Mouse (Mus musculus) hindbrain, embryonic 16.5 days (tissue): ENCODE measurements around the gene Chka. TPM values are rescaled to one million over a fixed set of nuclear protein-coding genes. Genes with fewer than 3 reads are reported as not detected.
A peak's percentile ranks its signal among the peaks of the same experiment; 100 is the strongest.

Experiments used
- ATAC-seq: fragments of 200-750 bp; cut with Nextera tagmentation; 2 replicates; pipeline ENCODE4 v1.8.0; 2017; ENCODE audit warnings: moderate TSS enrichment, moderate library complexity
- H3K27ac ChIP-seq: fragments of 300-500 bp; sonication (generic); 2 replicates; pipeline ENCODE4 v1.5.1; 2014; ENCODE audit warnings: low read depth, mild to moderate bottlenecking, control low read depth, low read length, moderate library complexity
- H3K27me3 ChIP-seq: fragments of 300-500 bp; sonication (generic); replicated peaks from 2 replicates; pipeline ENCODE4 v1.6.1; 2014; ENCODE audit warnings: low read length; ENCODE audit not compliant: control insufficient read depth, insufficient read depth
- H3K36me3 ChIP-seq: fragments of 300-500 bp; sonication (generic); 2 replicates; pipeline ENCODE4 v1.6.1; 2014; ENCODE audit warnings: mild to moderate bottlenecking, low read length, moderate library complexity, mixed read lengths; ENCODE audit not compliant: control insufficient read depth, insufficient read depth
- H3K4me1 ChIP-seq: fragments of 300-500 bp; sonication (generic); 2 replicates; pipeline ENCODE4 v1.6.1; 2014; ENCODE audit warnings: low read depth, low read length; ENCODE audit not compliant: control insufficient read depth, insufficient read depth
- H3K4me2 ChIP-seq: fragments of 300-500 bp; sonication (generic); 2 replicates; pipeline ENCODE4 v1.6.1; 2014; ENCODE audit warnings: mild to moderate bottlenecking, low read length, control low read depth, moderate library complexity
- H3K4me3 ChIP-seq: fragments of 300-500 bp; sonication (generic); 2 replicates; pipeline ENCODE4 v1.5.1; 2014; ENCODE audit warnings: mild to moderate bottlenecking, low read length, control low read depth, moderate library complexity
- H3K9ac ChIP-seq: fragments of 300-500 bp; sonication (generic); 2 replicates; pipeline ENCODE4 v1.6.1; 2014; ENCODE audit warnings: low read depth, mild to moderate bottlenecking, control low read depth, low read length, moderate library complexity
- H3K9me3 ChIP-seq: fragments of 300-500 bp; sonication (generic); 2 replicates; pipeline ENCODE4 v1.6.1; 2014; ENCODE audit warnings: mild to moderate bottlenecking, low read length, moderate library complexity; ENCODE audit not compliant: control insufficient read depth
- WGBS: fragments of 180-500 bp; shearing (Covaris S2); extraction: QIAGEN DNeasy Blood & Tissue Kit; methylation state at CpG from one replicate; pipeline ENCODE4 v1.1.7; 2014; 5-methylcytosine and 5-hydroxymethylcytosine counted together
- polyA plus RNA-seq: library from polyadenylated mRNA; unstranded; fragments of >200 nt; fragmentation: Nextera tagmentation; extraction: Ambion mirVana; gene quantifications from 2 replicates; pipeline ENCODE4 v1.2.1, GENCODE M21; 2015

Gene Chka
- polyA plus RNA-seq, 1 experiment from 2014 or later, result 56.3 TPM

- Histone ChIP-seq H3K4me1 (peaks cover 33% of the 10 kb centered on the region), H3K9ac (peak overlapping the region; percentile 59), H3K27me3 (no peaks in the 10 kb centered on the region), H3K4me2 (peak overlapping the region; percentile 66), H3K4me3 (peak overlapping the region; percentile 94), H3K36me3 (no peaks in the 10 kb centered on the region), H3K27ac (peak overlapping the region; percentile 48), H3K9me3 (no peaks in the 10 kb centered on the region)
- 7% methylated on average over 19 of the region's 19 CpGs for WGBS
- peak; percentile 9; the same call in 1 of the 2 replicates for ATAC-seq
Observed at GRCm38 (mm10) chr19:3850847-3851469, 615 bp upstream of the Chka start.

- ATAC-seq, result 0 out of 2 replicates have a peak, but pooled peaks have one; percentile 2
- peak overlapping the region; percentile 62 for H3K4me2 ChIP-seq
- H3K27me3 ChIP-seq, result no peaks in the 10 kb centered on the region
- peaks cover 37% of the 10 kb centered on the region for H3K4me1 ChIP-seq
- no peaks in the 10 kb centered on the region for H3K36me3 ChIP-seq
- H3K4me3 ChIP-seq, result peak overlapping the region; percentile 94
- peak overlapping the region; percentile 94 for H3K9ac ChIP-seq
- WGBS, result 1% methylated on average over 68 of the region's 74 CpGs
- peak overlapping the region; percentile 97 for H3K27ac ChIP-seq
- no peaks in the 10 kb centered on the region for H3K9me3 ChIP-seq
Observed at GRCm38 (mm10) chr19:3851979-3852681, 557 bp downstream of the Chka start.

GRCm38 (mm10) chr19:3853121-3853520, 1.5 kb downstream of the Chka start:
- H3K4me1 ChIP-seq, result peaks cover 40% of the 10 kb centered on the region
- H3K9ac ChIP-seq, result no peak overlapping the region
- no peaks in the 10 kb centered on the region for H3K27me3 ChIP-seq
- H3K4me3 ChIP-seq, result peak overlapping the region; percentile 94
- H3K4me2 ChIP-seq, result peak overlapping the region; percentile 62
- WGBS, result 91% methylated on average over 10 of the region's 10 CpGs
- H3K27ac ChIP-seq, result no peak overlapping the region
- no peaks in the 10 kb centered on the region for H3K9me3 ChIP-seq
- H3K36me3 ChIP-seq, result no peaks in the 10 kb centered on the region
- ATAC-seq, result no peak

- Histone ChIP-seq H3K27ac (no peak overlapping the region), H3K4me3 (no peak overlapping the region), H3K4me2 (peak overlapping the region; percentile 62), H3K9me3 (no peaks in the 10 kb centered on the region), H3K9ac (no peak overlapping the region), H3K4me1 (peaks cover 40% of the 10 kb centered on the region), H3K27me3 (no peaks in the 10 kb centered on the region), H3K36me3 (no peaks in the 10 kb centered on the region)
- ATAC-seq, result no peak
- 84% methylated on average over 1 of the region's 1 CpGs for WGBS
Observed at GRCm38 (mm10) chr19:3853891-3854290, 2.3 kb downstream of the Chka start.

GRCm38 (mm10) chr19:3855091-3855490, 3.5 kb downstream of the Chka start:
- Histone ChIP-seq H3K9ac (no peak overlapping the region), H3K4me3 (no peak overlapping the region), H3K4me2 (peak overlapping the region; percentile 30), H3K36me3 (no peaks in the 10 kb centered on the region), H3K4me1 (peaks cover 40% of the 10 kb centered on the region), H3K9me3 (no peaks in the 10 kb centered on the region), H3K27ac (no peak overlapping the region; the same call in none of the 2 replicates), H3K27me3 (no peaks in the 10 kb centered on the region)
- ATAC-seq, result no peak
- 59% methylated on average over 6 of the region's 6 CpGs for WGBS

- WGBS, result 20% methylated on average over 4 of the region's 4 CpGs
- ATAC-seq, result no peak
- H3K9ac ChIP-seq, result no peak overlapping the region
- H3K36me3 ChIP-seq, result no peaks in the 10 kb centered on the region
- no peak overlapping the region; the same call in none of the 2 replicates for H3K27ac ChIP-seq
- no peak overlapping the region for H3K4me3 ChIP-seq
- peaks cover 40% of the 10 kb centered on the region for H3K4me1 ChIP-seq
- H3K4me2 ChIP-seq, result peak overlapping the region; percentile 30
- H3K27me3 ChIP-seq, result no peaks in the 10 kb centered on the region
- H3K9me3 ChIP-seq, result no peaks in the 10 kb centered on the region
Observed at GRCm38 (mm10) chr19:3855601-3856000, 4.0 kb downstream of the Chka start.

- no peak overlapping the region for H3K4me2 ChIP-seq
- H3K4me3 ChIP-seq, result no peak overlapping the region
- H3K27me3 ChIP-seq, result no peaks in the 10 kb centered on the region
- H3K4me1 ChIP-seq, result peaks cover 34% of the 10 kb centered on the region
- ATAC-seq, result no peak
- H3K9me3 ChIP-seq, result no peaks in the 10 kb centered on the region
- H3K9ac ChIP-seq, result no peak overlapping the region
- no peak overlapping the region for H3K27ac ChIP-seq
- WGBS, result 67% methylated on average over 3 of the region's 3 CpGs
- no peaks in the 10 kb centered on the region for H3K36me3 ChIP-seq
Observed at GRCm38 (mm10) chr19:3857220-3857619, 5.6 kb downstream of the Chka start.

GRCm38 (mm10) chr19:3862713-3863112, 11.1 kb downstream of the Chka start:
- Histone ChIP-seq H3K36me3 (peaks cover 3% of the 10 kb centered on the region; the same call in 1 of the 2 replicates), H3K27me3 (no peaks in the 10 kb centered on the region), H3K27ac (no peak overlapping the region), H3K4me2 (no peak overlapping the region), H3K9me3 (no peaks in the 10 kb centered on the region), H3K4me3 (no peak overlapping the region), H3K9ac (no peak overlapping the region), H3K4me1 (no peaks in the 10 kb centered on the region)
- no peak; the same call in 1 of the 2 replicates for ATAC-seq
- 70% methylated on average over 2 of the region's 2 CpGs for WGBS

- WGBS, result 90% methylated on average over 2 of the region's 2 CpGs
- H3K9ac ChIP-seq, result no peak overlapping the region
- no peaks in the 10 kb centered on the region for H3K27me3 ChIP-seq
- no peaks in the 10 kb centered on the region for H3K4me1 ChIP-seq
- no peak overlapping the region for H3K4me3 ChIP-seq
- H3K4me2 ChIP-seq, result no peak overlapping the region
- H3K9me3 ChIP-seq, result no peaks in the 10 kb centered on the region
- no peak for ATAC-seq
- H3K36me3 ChIP-seq, result peaks cover 3% of the 10 kb centered on the region; the same call in 1 of the 2 replicates
- H3K27ac ChIP-seq, result no peak overlapping the region
Observed at GRCm38 (mm10) chr19:3864960-3865359, 13.4 kb downstream of the Chka start.
